Mouse (Mus musculus) testis, adult 2 months (tissue): Measurements from ENCODE around the gene Hemgn. TPM values are rescaled to one million over a fixed set of nuclear protein-coding genes. Genes with fewer than 3 reads are reported as not detected.
A peak's percentile ranks its signal among the peaks of the same experiment; 100 is the strongest.

Experiments
- H3K27ac ChIP-seq: fragments of 200-500 bp; 2 replicates; pipeline ENCODE4 v1.5.1; 2012; ENCODE audit warnings: low read depth, low read length; ENCODE audit not compliant: control insufficient read depth, insufficient read depth
- H3K27me3 ChIP-seq: fragments of 200-500 bp; 2 replicates; pipeline ENCODE4 v1.6.1; 2012; ENCODE audit warnings: mild to moderate bottlenecking, low read length, moderate library complexity; ENCODE audit not compliant: control insufficient read depth, insufficient read depth
- H3K36me3 ChIP-seq: fragments of 200-500 bp; 2 replicates; pipeline ENCODE4 v1.6.1; 2012; ENCODE audit warnings: mild to moderate bottlenecking, low read length; ENCODE audit not compliant: control insufficient read depth, insufficient read depth
- H3K4me1 ChIP-seq: fragments of 200-500 bp; 2 replicates; pipeline ENCODE4 v1.6.1; 2012; ENCODE audit warnings: low read length; ENCODE audit not compliant: control insufficient read depth, insufficient read depth
- H3K4me3 ChIP-seq: fragments of 200-500 bp; 2 replicates; pipeline ENCODE4 v1.5.1; 2012; ENCODE audit warnings: low read depth, mild to moderate bottlenecking, low read length, moderate library complexity, mixed read lengths; ENCODE audit not compliant: control insufficient read depth
- CTCF ChIP-seq: fragments of 200-500 bp; IDR thresholded peaks from 2 replicates; pipeline ENCODE4 v1.5.1; 2012; ENCODE audit warnings: low read depth, mild to moderate bottlenecking, inconsistent platforms, low read length, moderate library complexity; ENCODE audit not compliant: control insufficient read depth, insufficient read depth, insufficient replicate concordance
- POLR2A ChIP-seq: fragments of 200-500 bp; IDR thresholded peaks from 2 replicates; pipeline ENCODE4 v1.6.1; 2012; ENCODE audit warnings: low read depth, mild to moderate bottlenecking, inconsistent platforms, low read length, moderate library complexity; ENCODE audit not compliant: control insufficient read depth
- polyA plus RNA-seq: library from polyadenylated mRNA; depleted of rRNA; stranded (reverse); fragments of >200 nt; gene quantifications from 2 replicates; pipeline ENCODE4 v1.2.3, GENCODE M21; 2012

Gene Hemgn
- polyA plus RNA-seq, 1 experiment: 54.7 TPM

DNA sequence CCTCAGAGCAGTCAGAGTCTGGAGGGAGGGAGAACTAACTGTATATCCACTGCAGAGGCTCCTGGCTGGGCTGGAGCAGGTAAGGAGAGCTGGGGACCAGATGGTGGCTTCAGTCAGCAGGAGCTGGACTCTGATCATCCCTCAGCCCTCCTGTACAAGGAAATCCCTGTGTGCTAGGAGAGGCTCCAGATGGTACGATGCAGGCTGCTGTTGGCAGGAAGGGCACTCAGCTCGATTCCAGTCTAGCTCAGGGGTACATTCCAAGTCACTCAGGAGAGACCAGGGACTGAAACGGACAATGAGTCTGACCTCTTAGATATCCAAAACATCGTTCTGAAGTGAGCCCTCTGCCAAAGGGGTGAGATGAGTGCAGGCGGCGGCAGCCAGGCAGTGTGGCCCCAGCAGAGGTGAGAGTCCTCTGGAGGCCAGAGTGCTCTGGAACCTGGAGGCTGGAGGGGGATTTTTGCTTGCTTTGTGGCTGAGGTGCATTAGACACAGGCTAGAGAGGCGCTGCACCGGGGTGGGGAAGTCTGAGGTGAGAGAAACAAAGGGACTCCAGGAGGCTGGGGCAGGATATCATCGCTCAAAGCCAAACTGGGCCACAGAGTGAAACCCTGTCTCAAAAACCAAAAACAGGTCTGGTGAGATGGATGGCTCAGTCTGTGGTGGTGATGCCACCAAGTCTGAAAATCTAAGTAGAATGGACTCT is 32.1 kb upstream of the Hemgn start:
- Histone ChIP-seq H3K36me3 (no peaks in the 10 kb centered on the region), H3K27ac (no peak overlapping the region), H3K4me3 (no peak overlapping the region), H3K4me1 (peaks cover 2% of the 10 kb centered on the region; the same call in 1 of the 2 replicates), H3K27me3 (no peaks in the 10 kb centered on the region)
- no peak for TF ChIP-seq CTCF
- no peak for TF ChIP-seq POLR2A

DNA sequence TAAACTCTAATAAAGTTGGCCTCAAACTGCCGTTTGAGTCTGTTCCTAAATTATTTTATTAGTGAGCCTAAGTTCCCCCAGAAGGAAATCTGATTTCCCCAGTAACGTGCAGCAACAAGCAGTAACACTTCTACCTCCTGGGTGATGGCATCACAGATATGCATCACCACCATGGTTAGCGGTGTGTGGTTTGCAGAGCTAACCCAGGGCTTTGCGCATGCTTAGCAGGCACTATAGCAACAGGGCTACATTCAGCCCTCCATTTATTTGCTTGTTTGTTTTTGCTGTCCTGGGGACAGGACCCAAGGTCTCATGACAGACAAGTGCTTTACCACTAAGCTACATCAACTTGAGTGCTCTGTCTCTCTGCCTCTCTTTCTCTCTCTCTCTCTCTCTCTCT is 29.2 kb upstream of the Hemgn start:
- Histone ChIP-seq H3K27ac (no peak overlapping the region), H3K36me3 (no peaks in the 10 kb centered on the region)
- TF ChIP-seq POLR2A (no peak), CTCF (no peak)

DNA sequence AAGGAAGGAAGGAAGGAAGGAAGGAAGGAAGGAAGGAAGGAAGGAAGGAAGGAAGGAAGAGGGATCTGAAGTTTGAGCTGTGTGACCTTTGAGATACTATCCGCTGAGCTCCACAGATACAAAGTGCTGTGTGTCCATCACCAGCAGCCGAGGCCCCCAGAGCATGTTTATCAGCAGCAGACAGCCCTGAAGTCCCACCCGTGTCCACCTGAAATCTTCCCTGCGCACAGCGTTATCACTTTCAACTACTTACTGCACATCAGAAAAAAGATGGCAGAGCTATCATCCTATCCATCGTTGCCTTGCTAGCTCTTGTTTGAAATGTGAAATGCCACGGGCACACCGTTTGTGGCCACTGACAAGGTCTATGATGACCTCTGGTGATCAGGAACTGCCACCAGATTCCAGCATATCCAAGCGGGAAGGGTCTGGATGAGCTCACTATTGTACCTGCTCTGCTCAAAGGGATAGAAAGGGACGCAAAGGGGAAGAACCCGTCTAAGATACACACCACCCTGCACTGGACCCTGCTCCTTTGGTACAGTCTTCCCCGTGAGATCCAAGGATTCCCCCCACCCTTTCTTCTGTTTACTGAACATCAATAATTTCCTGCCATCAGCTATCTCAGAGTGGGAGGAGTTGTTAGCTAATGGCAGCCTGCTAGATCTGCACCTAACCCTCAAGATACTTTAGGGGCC is 19.2 kb upstream of the Hemgn start:
- no peak overlapping the region for H3K27ac ChIP-seq
- no peak for TF ChIP-seq CTCF
- TF ChIP-seq POLR2A: no peak
- H3K4me1 ChIP-seq: no peaks in the 10 kb centered on the region
- H3K4me3 ChIP-seq: no peak overlapping the region
- no peaks in the 10 kb centered on the region for H3K27me3 ChIP-seq
- H3K36me3 ChIP-seq: no peaks in the 10 kb centered on the region

More for the DNA sequence above, 29.2 kb upstream of the Hemgn start:
- Histone ChIP-seq H3K4me3 (no peak overlapping the region), H3K27me3 (no peaks in the 10 kb centered on the region), H3K4me1 (no peaks in the 10 kb centered on the region)

DNA sequence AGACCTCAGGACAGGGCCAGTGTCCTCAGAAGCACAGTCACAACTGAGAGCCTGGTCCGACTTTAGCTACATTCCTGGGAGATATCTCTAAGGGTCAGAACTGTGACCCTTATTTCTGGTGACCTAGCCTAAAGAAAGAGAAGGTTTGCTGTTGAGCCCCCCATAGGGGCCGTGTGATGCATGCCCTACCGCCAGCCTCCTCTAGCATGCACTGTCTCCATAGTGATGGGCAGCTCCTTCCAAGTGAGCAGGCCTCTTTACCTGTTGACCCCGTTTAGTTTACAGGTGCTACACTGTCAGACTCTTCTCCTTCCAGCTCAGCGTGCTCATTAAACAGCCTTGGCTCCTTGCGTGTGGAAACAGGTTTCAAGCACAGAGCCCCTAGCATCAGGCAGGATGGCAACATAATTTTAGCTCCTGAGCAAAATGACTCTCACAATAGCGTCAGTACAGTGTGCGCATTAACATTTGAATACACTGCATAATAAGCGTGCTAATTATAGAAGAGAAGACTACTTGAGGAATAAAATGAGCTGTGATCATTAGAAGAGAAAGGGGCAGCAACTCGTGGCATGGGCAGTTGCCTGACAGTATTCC is 15.7 kb upstream of the Hemgn start:
- Histone ChIP-seq H3K4me3 (no peak overlapping the region), H3K36me3 (no peaks in the 10 kb centered on the region), H3K4me1 (no peaks in the 10 kb centered on the region), H3K27me3 (no peaks in the 10 kb centered on the region), H3K27ac (no peak overlapping the region)
- no peak for TF ChIP-seq POLR2A
- no peak for TF ChIP-seq CTCF

DNA sequence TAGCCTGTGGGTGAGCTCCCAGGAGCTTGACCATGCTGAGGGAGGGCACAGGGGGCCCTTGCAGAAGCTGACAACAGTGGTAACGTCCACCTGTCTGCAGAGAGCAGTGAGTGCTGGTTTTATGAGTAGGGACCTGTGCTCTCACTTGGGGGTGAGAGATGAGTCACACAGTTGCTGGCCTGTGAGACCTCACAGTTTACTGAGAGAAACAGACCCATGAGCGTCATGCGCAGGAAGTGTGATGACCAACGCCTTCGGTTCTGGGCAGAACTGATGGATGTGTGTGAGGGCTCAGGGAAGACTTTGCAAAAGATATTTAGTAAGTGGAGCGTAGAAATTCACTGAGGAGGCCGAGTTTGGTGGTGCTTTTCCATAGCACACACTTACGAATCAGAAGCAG is 9.3 kb upstream of the Hemgn start:
- no peaks in the 10 kb centered on the region for H3K4me1 ChIP-seq
- no peaks in the 10 kb centered on the region for H3K27me3 ChIP-seq
- no peaks in the 10 kb centered on the region for H3K36me3 ChIP-seq
- TF ChIP-seq CTCF (no peak), POLR2A (no peak)
- H3K27ac ChIP-seq: no peak overlapping the region
- no peak overlapping the region for H3K4me3 ChIP-seq

DNA sequence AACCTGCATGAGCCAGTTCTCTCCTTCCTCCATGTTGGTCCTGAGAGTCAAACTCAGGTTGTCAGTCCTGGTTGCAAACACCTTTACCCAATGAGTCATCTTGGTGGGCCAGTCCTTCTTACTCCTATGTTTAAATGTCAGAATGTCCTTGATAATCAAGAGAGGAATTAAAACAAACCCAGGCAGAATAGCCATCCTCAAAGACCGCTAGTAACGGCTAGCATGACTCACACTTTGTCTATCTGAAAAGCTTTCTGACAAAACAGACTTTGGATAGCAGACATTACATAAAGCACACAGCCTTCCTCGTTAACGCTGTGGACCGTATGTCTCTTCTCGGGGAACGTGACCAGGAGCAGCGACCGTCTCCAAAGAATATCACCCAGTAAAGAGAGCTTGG is 5.5 kb upstream of the Hemgn start:
- Histone ChIP-seq H3K4me3 (no peak overlapping the region), H3K36me3 (no peaks in the 10 kb centered on the region), H3K27me3 (no peaks in the 10 kb centered on the region), H3K4me1 (no peaks in the 10 kb centered on the region), H3K27ac (no peak overlapping the region)
- TF ChIP-seq POLR2A: no peak
- no peak for TF ChIP-seq CTCF

DNA sequence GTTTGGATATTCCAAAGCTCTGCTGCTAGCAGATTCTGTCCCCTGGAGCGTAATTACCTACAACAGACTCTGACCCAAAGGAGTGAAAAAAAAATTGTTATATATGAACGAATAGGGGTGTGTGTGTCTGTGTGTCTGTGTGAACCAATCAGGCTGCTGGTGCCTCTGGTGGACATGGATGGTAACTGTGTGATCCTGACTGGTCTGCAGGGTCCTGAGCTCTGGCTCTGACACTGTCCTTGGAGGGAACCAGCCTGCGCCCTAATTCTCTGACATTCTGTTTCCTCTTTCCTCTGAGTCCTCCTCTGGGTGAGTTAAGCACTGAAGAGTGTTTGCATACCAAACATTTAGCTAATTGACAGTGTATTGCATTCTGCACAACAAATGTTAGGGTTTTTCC is 4.2 kb upstream of the Hemgn start:
- no peak overlapping the region for H3K4me3 ChIP-seq
- no peaks in the 10 kb centered on the region for H3K36me3 ChIP-seq
- H3K27me3 ChIP-seq: no peaks in the 10 kb centered on the region
- H3K27ac ChIP-seq: no peak overlapping the region
- no peaks in the 10 kb centered on the region for H3K4me1 ChIP-seq
- TF ChIP-seq CTCF: peak; percentile 14; the same call in 1 of the 2 replicates
- no peak for TF ChIP-seq POLR2A
